Mouse (Mus musculus): Measurements from ENCODE around the gene Mrpl23.

GRCm38 (mm10) chr7:142574826-142575351 is 42.4 kb downstream of the Mrpl23 start:
- TF ChIP-seq CTCF (IDR thresholded peaks at IDR 0.05; ENCODE audit: low read depth) (no peak), EP300 (IDR thresholded peaks at IDR 0.05; ENCODE audit: low read depth) (no peak)

All from liver, embryonic 14.5 days (tissue).